Mouse (Mus musculus): Measurements from ENCODE around the gene Spryd4.

DNA sequence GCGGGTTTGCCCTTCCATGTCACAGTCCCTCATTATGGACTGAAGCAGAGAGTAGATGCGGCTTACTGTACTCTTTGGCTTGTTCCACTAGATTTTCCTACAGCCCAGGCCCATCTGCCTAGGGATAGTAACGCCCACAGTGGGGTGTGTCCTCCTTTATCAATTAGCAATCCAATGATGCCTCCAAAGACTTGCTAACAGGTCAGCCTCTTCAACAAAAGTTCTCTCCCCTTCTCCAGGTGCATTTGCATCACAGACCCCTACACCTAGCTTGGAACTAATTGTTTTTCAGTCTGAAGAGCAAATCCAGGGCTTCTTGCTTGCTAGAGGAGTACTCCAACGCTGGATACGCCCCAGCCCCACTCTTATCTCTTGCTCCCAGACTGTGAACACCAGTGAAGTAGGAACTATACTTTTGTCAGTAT, 24.4 kb downstream of the Spryd4 start:
- TF ChIP-seq CTCF (IDR thresholded peaks at IDR 0.05; ENCODE audit: low read depth, low read length) (no peak), GATA1 (IDR thresholded peaks at IDR 0.05; ENCODE audit: borderline replicate concordance, low read length) (no peak), TAL1 (conservative IDR thresholded peaks at IDR 0.05; ENCODE audit: low read depth, low read length) (0 out of 2 replicates have a peak, but pooled peaks have one; percentile 25), GATA2 (IDR thresholded peaks at IDR 0.05; ENCODE audit: borderline replicate concordance, low read depth, low read length) (no peak), POLR2AphosphoS5 (IDR thresholded peaks at IDR 0.05; ENCODE audit: insufficient replicate concordance, low read depth, low read length) (no peak)
